Mouse (Mus musculus) intestine, embryonic 14.5 days (tissue): ENCODE measurements around the gene Nlgn1. TPM values are rescaled to one million over a fixed set of nuclear protein-coding genes. Genes with fewer than 3 reads are reported as not detected.

Experiments used
- ATAC-seq: fragments of 200-750 bp; cut with Nextera tagmentation; replicated peaks from 2 replicates; pipeline ENCODE4 v1.8.0; 2017; ENCODE audit warnings: low read depth, moderate number of reproducible peaks, moderate TSS enrichment, moderate library complexity; ENCODE audit not compliant: low FRiP score, low TSS enrichment
- DNase-seq: peaks from one replicate; pipeline ENCODE4 v3.0.0-alpha.2; 2018; ENCODE audit warnings: low spot score
- H3K27ac ChIP-seq: fragments of 300-500 bp; sonication (generic); 2 replicates; pipeline ENCODE4 v1.5.1; 2014; ENCODE audit warnings: low read depth, mild to moderate bottlenecking, control low read depth
- H3K27me3 ChIP-seq: fragments of 300-500 bp; sonication (generic); replicated peaks from 2 replicates; pipeline ENCODE4 v1.6.1; 2014; ENCODE audit warnings: low read length, control low read depth; ENCODE audit not compliant: control insufficient read depth, insufficient read depth
- H3K36me3 ChIP-seq: fragments of 300-500 bp; sonication (generic); 2 replicates; pipeline ENCODE4 v1.6.1; 2014; ENCODE audit warnings: low read length, control low read depth; ENCODE audit not compliant: control insufficient read depth, insufficient read depth
- H3K4me1 ChIP-seq: fragments of 300-500 bp; sonication (generic); replicated peaks from 2 replicates; pipeline ENCODE4 v1.6.1; 2014; ENCODE audit warnings: low read length, control low read depth, mixed read lengths; ENCODE audit not compliant: control insufficient read depth, insufficient read depth
- H3K4me2 ChIP-seq: fragments of 300-500 bp; sonication (generic); 2 replicates; pipeline ENCODE4 v1.6.1; 2014; ENCODE audit warnings: low read length
- H3K4me3 ChIP-seq: fragments of 300-500 bp; sonication (generic); 2 replicates; pipeline ENCODE4 v1.5.1; 2014; ENCODE audit warnings: low read depth, low read length, control low read depth, mixed read lengths
- H3K9ac ChIP-seq: fragments of 300-500 bp; sonication (generic); 2 replicates; pipeline ENCODE4 v1.6.1; 2014; ENCODE audit warnings: mild to moderate bottlenecking, low read length
- H3K9me3 ChIP-seq: fragments of 300-500 bp; sonication (generic); 2 replicates; pipeline ENCODE4 v1.6.1; 2016; ENCODE audit warnings: low read length, control low read depth; ENCODE audit not compliant: control insufficient read depth
- WGBS: fragments of 180-500 bp; shearing (Covaris S2); extraction: QIAGEN DNeasy Blood & Tissue Kit; methylation state at CpG from one replicate; pipeline ENCODE4 v1.1.7; 2014; 5-methylcytosine and 5-hydroxymethylcytosine counted together
- polyA plus RNA-seq: library from polyadenylated mRNA; unstranded; fragments of >200 nt; fragmentation: Nextera tagmentation; extraction: Ambion mirVana; gene quantifications from 2 replicates; pipeline ENCODE4 v1.2.1, GENCODE M21; 2014

Nlgn1 gene
- polyA plus RNA-seq, 1 experiment from 2014 or later, result 2.7 TPM

GRCm38 (mm10) chr3:26228172-26228781, 104.0 kb downstream of the Nlgn1 start:
- H3K4me3 ChIP-seq, result no peak overlapping the region
- ATAC-seq (no peak), DNase-seq (no peak)
- no peaks in the 10 kb centered on the region for H3K27me3 ChIP-seq
- 51% methylated on average over 4 of the region's 4 CpGs for WGBS
- no peak overlapping the region for H3K27ac ChIP-seq
- peaks cover 8% of the 10 kb centered on the region for H3K4me1 ChIP-seq
- H3K4me2 ChIP-seq, result no peak overlapping the region
- H3K36me3 ChIP-seq, result no peaks in the 10 kb centered on the region
- no peaks in the 10 kb centered on the region for H3K9me3 ChIP-seq
- no peak overlapping the region for H3K9ac ChIP-seq

GRCm38 (mm10) chr3:26223500-26223899, 108.8 kb downstream of the Nlgn1 start:
- H3K4me3 ChIP-seq, result no peak overlapping the region

GRCm38 (mm10) chr3:26216231-26216630, 116.0 kb downstream of the Nlgn1 start:
- Histone ChIP-seq H3K4me3 (no peak overlapping the region), H3K9ac (no peak overlapping the region), H3K9me3 (no peaks in the 10 kb centered on the region), H3K36me3 (no peaks in the 10 kb centered on the region), H3K27me3 (no peaks in the 10 kb centered on the region), H3K4me1 (no peaks in the 10 kb centered on the region), H3K4me2 (no peak overlapping the region), H3K27ac (no peak overlapping the region)
- ATAC-seq, result no peak
- no peak for DNase-seq
- 37% methylated on average over 5 of the region's 5 CpGs for WGBS

More at GRCm38 (mm10) chr3:26223500-26223899, 108.8 kb downstream of the Nlgn1 start:
- Histone ChIP-seq H3K27me3 (no peaks in the 10 kb centered on the region), H3K36me3 (no peaks in the 10 kb centered on the region), H3K9me3 (no peaks in the 10 kb centered on the region), H3K9ac (no peak overlapping the region), H3K4me2 (no peak overlapping the region), H3K4me1 (peaks cover 6% of the 10 kb centered on the region), H3K27ac (no peak overlapping the region)
- ATAC-seq, result no peak
- WGBS, result 78% methylated on average over 3 of the region's 3 CpGs
- no peak for DNase-seq

GRCm38 (mm10) chr3:26202702-26203101, 129.6 kb downstream of the Nlgn1 start:
- no peaks in the 10 kb centered on the region for H3K4me1 ChIP-seq
- ATAC-seq, result no peak
- WGBS, result 91% methylated on average over 3 of the region's 3 CpGs

GRCm38 (mm10) chr3:26201410-26201809, 130.8 kb downstream of the Nlgn1 start:
- 61% methylated on average over 1 of the region's 1 CpGs for WGBS
- no peak for DNase-seq
- Histone ChIP-seq H3K36me3 (no peaks in the 10 kb centered on the region), H3K27ac (no peak overlapping the region), H3K4me1 (no peaks in the 10 kb centered on the region), H3K4me3 (no peak overlapping the region), H3K9ac (no peak overlapping the region), H3K4me2 (no peak overlapping the region), H3K27me3 (no peaks in the 10 kb centered on the region), H3K9me3 (no peaks in the 10 kb centered on the region)
- no peak for ATAC-seq

More at GRCm38 (mm10) chr3:26202702-26203101, 129.6 kb downstream of the Nlgn1 start:
- H3K4me2 ChIP-seq, result no peak overlapping the region
- H3K36me3 ChIP-seq, result no peaks in the 10 kb centered on the region
- no peak for DNase-seq
- H3K27ac ChIP-seq, result no peak overlapping the region
- H3K4me3 ChIP-seq, result no peak overlapping the region
- no peak overlapping the region for H3K9ac ChIP-seq
- no peaks in the 10 kb centered on the region for H3K27me3 ChIP-seq
- no peaks in the 10 kb centered on the region for H3K9me3 ChIP-seq

GRCm38 (mm10) chr3:26194970-26195369, 137.3 kb downstream of the Nlgn1 start:
- Histone ChIP-seq H3K9ac (no peak overlapping the region), H3K27ac (no peak overlapping the region), H3K9me3 (no peaks in the 10 kb centered on the region), H3K36me3 (no peaks in the 10 kb centered on the region), H3K4me3 (no peak overlapping the region), H3K4me2 (no peak overlapping the region), H3K27me3 (no peaks in the 10 kb centered on the region), H3K4me1 (no peaks in the 10 kb centered on the region)
- DNase-seq (no peak), ATAC-seq (no peak)
- WGBS, result 76% methylated on average over 2 of the region's 2 CpGs

- 91% methylated on average over 3 of the region's 3 CpGs for WGBS
- DNase-seq, result no peak
- no peaks in the 10 kb centered on the region for H3K27me3 ChIP-seq
- no peak for ATAC-seq
- H3K4me1 ChIP-seq, result no peaks in the 10 kb centered on the region
- H3K27ac ChIP-seq, result no peak overlapping the region
- no peak overlapping the region for H3K9ac ChIP-seq
- no peaks in the 10 kb centered on the region for H3K9me3 ChIP-seq
- H3K4me3 ChIP-seq, result no peak overlapping the region
- no peaks in the 10 kb centered on the region for H3K36me3 ChIP-seq
- H3K4me2 ChIP-seq, result no peak overlapping the region
Observed at GRCm38 (mm10) chr3:26181013-26181412, 151.2 kb downstream of the Nlgn1 start.

- ATAC-seq (no peak), DNase-seq (no peak)
- no peaks in the 10 kb centered on the region for H3K4me1 ChIP-seq
- H3K9ac ChIP-seq, result no peak overlapping the region
- WGBS, result 92% methylated on average over 4 of the region's 4 CpGs
- H3K27me3 ChIP-seq, result no peaks in the 10 kb centered on the region
- H3K27ac ChIP-seq, result no peak overlapping the region
- no peaks in the 10 kb centered on the region for H3K9me3 ChIP-seq
- H3K4me2 ChIP-seq, result no peak overlapping the region
- no peaks in the 10 kb centered on the region for H3K36me3 ChIP-seq
- H3K4me3 ChIP-seq, result no peak overlapping the region
Observed at GRCm38 (mm10) chr3:26175371-26175770, 156.9 kb downstream of the Nlgn1 start.

- WGBS, result 53% methylated on average over 5 of the region's 5 CpGs
- no peak for DNase-seq
- H3K4me3 ChIP-seq, result no peak overlapping the region
Observed at GRCm38 (mm10) chr3:26174257-26174656, 158.0 kb downstream of the Nlgn1 start.

More at GRCm38 (mm10) chr3:26174257-26174656, 158.0 kb downstream of the Nlgn1 start:
- Histone ChIP-seq H3K27ac (no peak overlapping the region), H3K27me3 (no peaks in the 10 kb centered on the region), H3K9ac (no peak overlapping the region), H3K9me3 (no peaks in the 10 kb centered on the region), H3K4me2 (no peak overlapping the region), H3K4me1 (no peaks in the 10 kb centered on the region), H3K36me3 (no peaks in the 10 kb centered on the region)
- ATAC-seq, result no peak
